Mouse (Mus musculus): ENCODE measurements around the gene Zfp57.

The Zfp57 gene

DNA sequence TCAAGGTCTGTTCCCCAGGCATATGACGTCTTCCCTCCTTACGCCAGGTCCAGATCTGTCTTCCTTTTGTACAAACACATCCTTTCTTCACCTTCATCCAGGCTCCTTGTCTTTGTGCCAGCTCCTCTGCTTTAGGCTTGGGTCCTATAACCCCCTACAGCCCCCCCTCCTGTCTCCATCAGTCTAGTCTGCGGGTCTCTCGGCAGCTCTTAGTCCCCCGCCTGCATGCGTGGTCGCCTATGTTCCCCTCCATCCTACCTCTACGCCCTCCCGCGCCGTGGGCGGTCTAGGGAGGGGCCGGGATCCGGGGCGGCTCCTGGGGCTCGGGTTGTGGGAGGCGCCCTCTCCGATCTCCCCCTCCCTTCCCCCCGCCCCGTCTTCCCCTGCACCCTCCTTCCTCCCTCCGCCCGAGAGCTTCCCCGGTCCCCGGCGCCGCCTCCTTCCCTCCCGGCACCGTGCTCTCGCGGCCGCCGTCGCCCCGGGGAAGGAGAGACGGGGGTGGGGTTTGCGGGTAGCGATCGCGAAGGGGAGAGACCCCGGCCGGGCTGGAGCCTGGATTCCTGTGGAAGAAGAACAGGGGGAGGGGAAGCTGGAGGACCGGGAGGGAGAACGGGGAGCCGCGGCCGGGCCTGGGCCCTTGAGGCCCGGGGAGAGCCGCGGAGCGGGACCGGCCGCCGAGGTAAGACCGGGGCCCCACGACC lies 44.8 kb downstream of the Zfp57 start, which contains the start of gene Gabbr1:
Gene Gabbr1, plus strand, starts transcription at position 356 of the 701 bp plus-strand sequence.
- peak; percentile 84 for DNase-seq (ENCODE audit: low read depth)

- peak; percentile 61 for DNase-seq (ENCODE audit: low read depth)
These were observed 45.5 kb downstream of the Zfp57 start for GRCm38 (mm10) chr17:37046312-37047112.

- peak; percentile 31 for DNase-seq (ENCODE audit: low read depth)
These were observed 46.5 kb downstream of the Zfp57 start for GRCm38 (mm10) chr17:37047332-37047976.

DNA sequence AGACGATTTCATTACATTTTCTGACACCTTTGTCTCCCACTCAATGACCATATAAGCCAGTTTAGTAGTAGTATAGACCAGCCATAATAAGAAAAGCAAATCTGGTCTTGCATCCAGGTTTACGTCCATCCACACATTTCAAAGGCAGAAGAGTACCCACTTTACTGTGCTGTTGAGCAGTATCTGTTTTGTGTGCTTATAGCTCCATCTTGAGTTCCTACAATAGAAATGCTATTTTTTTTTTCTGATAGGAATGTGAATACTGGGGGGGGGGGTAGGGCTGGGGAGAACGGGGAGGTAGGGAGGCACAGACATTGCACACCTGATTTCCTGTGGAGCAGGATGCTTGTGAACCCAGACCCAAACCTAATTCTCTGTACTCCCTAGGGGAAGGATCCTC lies 47.0 kb downstream of the Zfp57 start:
- DNase-seq (ENCODE audit: low read depth): peak; percentile 67

DNA sequence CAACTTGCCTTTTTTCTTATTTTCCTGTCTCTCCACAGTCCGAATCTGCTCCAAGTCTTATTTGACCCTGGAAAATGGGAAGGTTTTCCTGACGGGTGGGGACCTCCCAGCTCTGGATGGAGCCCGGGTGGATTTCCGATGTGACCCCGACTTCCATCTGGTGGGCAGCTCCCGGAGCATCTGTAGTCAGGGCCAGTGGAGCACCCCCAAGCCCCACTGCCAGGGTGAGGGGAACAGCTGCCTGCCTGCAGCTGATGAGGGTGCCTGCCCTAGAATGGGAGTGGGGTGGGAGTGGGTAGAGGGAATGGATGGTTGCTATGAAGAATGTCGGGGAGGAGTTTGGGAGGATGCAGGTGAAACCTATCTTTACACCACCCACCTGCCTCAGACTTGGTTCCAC lies 47.4 kb downstream of the Zfp57 start:
- DNase-seq (ENCODE audit: low read depth): no peak

DNA sequence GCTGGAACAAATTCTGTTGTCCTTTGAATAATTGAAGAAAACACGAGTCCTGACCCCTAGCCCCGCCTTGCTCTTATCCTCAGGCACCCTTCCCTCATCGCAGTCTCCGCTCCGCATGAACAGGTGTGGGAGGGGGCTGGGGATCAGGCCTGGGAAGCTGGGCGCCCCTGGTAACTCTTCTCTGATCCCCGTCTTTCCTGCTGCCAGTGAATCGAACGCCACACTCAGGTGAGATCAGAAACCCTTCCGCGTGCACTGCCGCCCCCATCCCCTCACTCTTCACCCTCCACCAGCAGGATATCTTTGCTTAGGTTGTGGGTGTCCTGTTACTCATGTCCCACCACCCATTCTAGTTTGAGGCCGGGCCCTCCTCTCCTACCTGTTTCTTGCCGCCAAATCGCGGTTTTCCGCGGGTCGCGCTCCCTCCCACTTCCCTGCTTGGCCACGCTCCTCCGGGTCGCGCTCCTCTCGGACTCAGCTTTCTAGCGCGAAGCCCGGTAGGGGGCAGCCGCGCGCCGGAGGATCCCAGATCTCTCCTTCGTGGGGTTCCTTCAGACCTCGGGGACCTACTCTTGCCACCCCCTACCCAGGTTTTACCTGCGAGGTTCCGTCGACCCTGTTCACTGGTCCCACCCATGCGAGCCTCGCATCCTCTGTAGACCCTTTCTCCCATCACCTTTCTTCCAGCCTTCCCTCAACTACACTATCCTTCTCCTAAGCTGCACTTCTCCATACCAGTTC lies 48.8 kb downstream of the Zfp57 start:
- DNase-seq (ENCODE audit: low read depth): peak; percentile 62

DNA sequence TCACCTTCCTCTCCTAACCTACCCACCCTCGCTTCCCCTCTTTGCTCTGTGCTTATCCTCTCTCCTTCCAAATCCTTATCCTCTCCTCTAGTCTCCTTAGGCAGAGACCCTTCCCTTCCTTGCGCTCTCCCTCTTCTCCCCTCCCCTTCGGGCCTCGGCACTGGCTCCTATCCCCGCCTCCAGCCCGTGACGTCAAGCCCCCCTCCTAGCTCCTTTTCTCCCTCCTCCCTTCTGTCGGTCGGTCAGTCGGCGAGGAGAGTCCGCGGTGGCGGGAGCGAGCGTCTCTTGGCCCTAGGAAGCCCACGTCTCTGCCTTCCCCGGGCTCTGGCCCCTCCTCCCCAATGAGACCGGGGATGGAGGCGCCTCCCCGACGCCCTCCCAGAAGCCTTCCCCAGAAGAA lies 49.4 kb downstream of the Zfp57 start:
- peak; percentile 37 for DNase-seq (ENCODE audit: low read depth)

DNA sequence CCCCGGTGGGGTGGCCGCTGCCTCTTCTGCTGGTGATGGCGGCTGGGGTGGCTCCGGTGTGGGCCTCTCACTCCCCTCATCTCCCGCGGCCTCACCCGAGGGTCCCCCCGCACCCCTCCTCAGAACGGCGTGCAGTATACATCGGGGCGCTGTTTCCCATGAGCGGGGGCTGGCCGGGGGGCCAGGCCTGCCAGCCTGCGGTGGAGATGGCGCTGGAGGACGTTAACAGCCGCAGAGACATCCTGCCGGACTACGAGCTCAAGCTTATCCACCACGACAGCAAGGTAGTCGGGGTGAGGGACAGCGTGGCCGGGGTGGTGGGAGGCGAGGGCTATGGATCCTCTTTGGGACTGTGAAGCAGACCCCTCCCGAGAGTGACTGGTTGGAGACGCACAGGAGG lies 49.9 kb downstream of the Zfp57 start:
- DNase-seq (ENCODE audit: low read depth): peak; percentile 17

DNA sequence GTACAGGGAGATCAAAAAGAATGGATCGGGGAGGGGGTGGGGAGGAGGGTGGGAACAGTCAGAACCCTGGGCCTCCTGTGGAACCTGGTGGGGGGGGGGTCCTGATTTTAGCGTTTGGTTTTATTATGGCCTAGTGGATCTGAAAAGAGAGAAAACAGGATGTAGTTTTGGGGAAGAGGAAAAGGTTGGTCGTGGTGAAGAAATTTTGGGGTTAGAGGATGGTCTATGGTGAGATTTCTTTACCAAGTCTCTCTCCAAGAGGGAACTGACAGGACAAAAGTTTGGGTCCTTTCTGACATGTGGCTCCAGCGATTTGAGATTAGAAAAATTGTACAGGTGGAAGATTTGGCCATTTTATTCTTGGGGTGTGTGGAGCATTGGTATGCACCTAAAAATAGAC lies 50.8 kb downstream of the Zfp57 start:
- no peak for DNase-seq (ENCODE audit: low read depth)

DNA sequence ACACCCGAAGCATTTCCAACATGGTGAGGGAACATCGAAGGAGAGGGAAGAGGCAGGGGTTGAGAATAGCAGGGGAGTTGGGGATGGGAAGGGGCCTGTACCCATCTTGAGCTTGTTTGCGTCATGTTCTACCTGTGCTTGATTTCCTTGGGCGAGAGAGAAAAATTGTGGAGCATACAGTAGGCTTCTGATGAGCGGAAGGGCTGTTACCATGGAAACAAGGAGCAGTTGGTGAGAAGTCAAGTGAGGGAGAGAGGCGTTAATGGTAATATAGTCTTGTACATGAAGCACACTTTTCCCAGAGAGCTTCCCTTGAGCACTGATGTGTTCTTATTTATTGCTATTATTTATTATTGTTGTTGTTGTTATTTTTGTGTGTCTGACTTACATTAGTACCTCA lies 56.0 kb downstream of the Zfp57 start:
- DNase-seq (ENCODE audit: low read depth): no peak
